Mouse (Mus musculus): ENCODE results near the gene Tmem199. TPM values are rescaled to one million over a fixed set of nuclear protein-coding genes. Genes with fewer than 3 reads are reported as not detected.
A peak's percentile ranks its signal among the peaks of the same experiment; 100 is the strongest.

Gene Tmem199
- polyA plus RNA-seq, 1 experiment from 2014 or later = 56.9 TPM

- Histone ChIP-seq H3K4me2 (replicated peaks; ENCODE audit: low read depth, low read length) (no peak overlapping the region), H3K36me3 (ENCODE audit: insufficient read depth, low read length) (peaks cover 32% of the 10 kb centered on the region), H3K9ac (replicated peaks; ENCODE audit: low read length) (no peak overlapping the region), H3K4me1 (ENCODE audit: insufficient read depth, low read length) (peaks cover 18% of the 10 kb centered on the region), H3K9me3 (ENCODE audit: low read length) (no peaks in the 10 kb centered on the region), H3K27ac (ENCODE audit: low read length) (no peak overlapping the region), H3K4me3 (ENCODE audit: low read length) (no peak overlapping the region), H3K27me3 (ENCODE audit: insufficient read depth, low read length) (no peaks in the 10 kb centered on the region)
- ATAC-seq (ENCODE audit: low FRiP score, low TSS enrichment) = no peak
- 79% methylated on average over 5 of the region's 5 CpGs for WGBS
Observed at GRCm38 (mm10) chr11:78509148-78509547, 2.8 kb downstream of the Tmem199 start.

GRCm38 (mm10) chr11:78505430-78505829 lies 6.5 kb downstream of the Tmem199 start:
- no peak for ATAC-seq (ENCODE audit: low FRiP score, low TSS enrichment)
- no peak overlapping the region for H3K27ac ChIP-seq (ENCODE audit: low read length)

GRCm38 (mm10) chr11:78502909-78503650 lies 8.9 kb downstream of the Tmem199 start, which contains the start of gene Sebox:
Gene Sebox (plus strand): TSS chr11:78503447.
- Histone ChIP-seq H3K4me3 (ENCODE audit: low read length) (no peak within 1 kb of the TSS), H3K4me2 (replicated peaks; ENCODE audit: low read depth, low read length) (no peak within 1 kb of the TSS), H3K27ac (ENCODE audit: low read length) (no peak within 1 kb of the TSS), H3K9me3 (ENCODE audit: low read length) (no peaks in the 10 kb centered on the region), H3K36me3 (ENCODE audit: insufficient read depth, low read length) (peaks cover 18% of the 10 kb centered on the region), H3K27me3 (ENCODE audit: insufficient read depth, low read length) (peaks cover 16% of the 10 kb centered on the region), H3K9ac (replicated peaks; ENCODE audit: low read length) (no peak within 1 kb of the TSS), H3K4me1 (ENCODE audit: insufficient read depth, low read length) (peaks cover 1% of the 10 kb centered on the region)
- no peak for ATAC-seq (ENCODE audit: low FRiP score, low TSS enrichment)
- 78% methylated on average over 7 of the region's 7 CpGs for WGBS

More at GRCm38 (mm10) chr11:78505430-78505829, 6.5 kb downstream of the Tmem199 start:
- no peak overlapping the region for H3K9ac ChIP-seq (replicated peaks; ENCODE audit: low read length)
- peaks cover 30% of the 10 kb centered on the region for H3K36me3 ChIP-seq (ENCODE audit: insufficient read depth, low read length)
- H3K27me3 ChIP-seq (ENCODE audit: insufficient read depth, low read length) = peaks cover 7% of the 10 kb centered on the region
- H3K4me3 ChIP-seq (ENCODE audit: low read length) = no peak overlapping the region
- 82% methylated on average over 3 of the region's 3 CpGs for WGBS
- no peaks in the 10 kb centered on the region for H3K4me1 ChIP-seq (ENCODE audit: insufficient read depth, low read length)
- H3K4me2 ChIP-seq (replicated peaks; ENCODE audit: low read depth, low read length) = no peak overlapping the region
- H3K9me3 ChIP-seq (ENCODE audit: low read length) = no peaks in the 10 kb centered on the region

- H3K27me3 ChIP-seq (ENCODE audit: insufficient read depth, low read length) = peaks cover 17% of the 10 kb centered on the region
- no peaks in the 10 kb centered on the region for H3K9me3 ChIP-seq (ENCODE audit: low read length)
- 80% methylated on average over 20 of the region's 20 CpGs for WGBS
Observed at GRCm38 (mm10) chr11:78501529-78501928, 10.4 kb downstream of the Tmem199 start.

GRCm38 (mm10) chr11:78500623-78501202 lies 11.3 kb downstream of the Tmem199 start:
- no peak for ATAC-seq (ENCODE audit: low FRiP score, low TSS enrichment)
- peaks cover 26% of the 10 kb centered on the region for H3K27me3 ChIP-seq (ENCODE audit: insufficient read depth, low read length)
- H3K4me3 ChIP-seq (ENCODE audit: low read length) = no peak overlapping the region
- peaks cover 17% of the 10 kb centered on the region for H3K4me1 ChIP-seq (ENCODE audit: insufficient read depth, low read length)
- H3K4me2 ChIP-seq (replicated peaks; ENCODE audit: low read depth, low read length) = no peak overlapping the region
- H3K9ac ChIP-seq (replicated peaks; ENCODE audit: low read length) = no peak overlapping the region
- WGBS = 73% methylated on average over 9 of the region's 9 CpGs
- H3K36me3 ChIP-seq (ENCODE audit: insufficient read depth, low read length) = no peaks in the 10 kb centered on the region
- H3K27ac ChIP-seq (ENCODE audit: low read length) = no peak overlapping the region
- H3K9me3 ChIP-seq (ENCODE audit: low read length) = no peaks in the 10 kb centered on the region

More at GRCm38 (mm10) chr11:78501529-78501928, 10.4 kb downstream of the Tmem199 start:
- Histone ChIP-seq H3K4me2 (replicated peaks; ENCODE audit: low read depth, low read length) (no peak overlapping the region), H3K4me3 (ENCODE audit: low read length) (no peak overlapping the region), H3K9ac (replicated peaks; ENCODE audit: low read length) (no peak overlapping the region), H3K27ac (ENCODE audit: low read length) (no peak overlapping the region), H3K36me3 (ENCODE audit: insufficient read depth, low read length) (peaks cover 3% of the 10 kb centered on the region; the same call in 1 of the 2 replicates), H3K4me1 (ENCODE audit: insufficient read depth, low read length) (peaks cover 15% of the 10 kb centered on the region)
- no peak for ATAC-seq (ENCODE audit: low FRiP score, low TSS enrichment)

GRCm38 (mm10) chr11:78499543-78499942 lies 12.4 kb downstream of the Tmem199 start:
- WGBS = 40% methylated on average over 16 of the region's 16 CpGs
- peaks cover 17% of the 10 kb centered on the region for H3K4me1 ChIP-seq (ENCODE audit: insufficient read depth, low read length)
- no peak overlapping the region for H3K4me3 ChIP-seq (ENCODE audit: low read length)
- H3K27ac ChIP-seq (ENCODE audit: low read length) = no peak overlapping the region
- no peaks in the 10 kb centered on the region for H3K9me3 ChIP-seq (ENCODE audit: low read length)
- no peaks in the 10 kb centered on the region for H3K36me3 ChIP-seq (ENCODE audit: insufficient read depth, low read length)
- H3K9ac ChIP-seq (replicated peaks; ENCODE audit: low read length) = no peak overlapping the region
- no peak for ATAC-seq (ENCODE audit: low FRiP score, low TSS enrichment)
- no peak overlapping the region for H3K4me2 ChIP-seq (replicated peaks; ENCODE audit: low read depth, low read length)
- H3K27me3 ChIP-seq (ENCODE audit: insufficient read depth, low read length) = peaks cover 34% of the 10 kb centered on the region

GRCm38 (mm10) chr11:78499004-78499403 lies 13.0 kb downstream of the Tmem199 start, which contains the start of gene Vtn:
Gene Vtn (plus strand): TSS chr11:78499091.
- H3K4me1 ChIP-seq (ENCODE audit: insufficient read depth, low read length) = peaks cover 17% of the 10 kb centered on the region
- H3K27ac ChIP-seq (ENCODE audit: low read length) = 0 out of 2 replicates have a peak within 1 kb of the TSS, but pooled peaks have one; percentile 29
- 49% methylated on average over 7 of the region's 7 CpGs for WGBS
- no peaks in the 10 kb centered on the region for H3K36me3 ChIP-seq (ENCODE audit: insufficient read depth, low read length)
- no peak for ATAC-seq (ENCODE audit: low FRiP score, low TSS enrichment)
- peak within 1 kb of the TSS; percentile 56 for H3K4me3 ChIP-seq (ENCODE audit: low read length)
- no peaks in the 10 kb centered on the region for H3K9me3 ChIP-seq (ENCODE audit: low read length)
- peak within 1 kb of the TSS; percentile 56; the same call in 1 of the 2 replicates for H3K9ac ChIP-seq (replicated peaks; ENCODE audit: low read length)
- H3K4me2 ChIP-seq (replicated peaks; ENCODE audit: low read depth, low read length) = peak within 1 kb of the TSS; percentile 95
- peaks cover 40% of the 10 kb centered on the region for H3K27me3 ChIP-seq (ENCODE audit: insufficient read depth, low read length)

GRCm38 (mm10) chr11:78497544-78498522 lies 14.1 kb downstream of the Tmem199 start, which contains the start of gene Sarm1:
Gene Sarm1 (minus strand): TSS chr11:78497754.
- Histone ChIP-seq H3K4me1 (ENCODE audit: insufficient read depth, low read length) (peaks cover 17% of the 10 kb centered on the region), H3K27ac (ENCODE audit: low read length) (0 out of 2 replicates have a peak within 1 kb of the TSS, but pooled peaks have one; percentile 29), H3K9ac (replicated peaks; ENCODE audit: low read length) (peak within 1 kb of the TSS; percentile 56; the same call in 1 of the 2 replicates), H3K4me3 (ENCODE audit: low read length) (peak within 1 kb of the TSS; percentile 56), H3K27me3 (ENCODE audit: insufficient read depth, low read length) (peaks cover 40% of the 10 kb centered on the region), H3K9me3 (ENCODE audit: low read length) (no peaks in the 10 kb centered on the region), H3K36me3 (ENCODE audit: insufficient read depth, low read length) (no peaks in the 10 kb centered on the region), H3K4me2 (replicated peaks; ENCODE audit: low read depth, low read length) (peak within 1 kb of the TSS; percentile 95)
- peak; percentile 95 for ATAC-seq (ENCODE audit: low FRiP score, low TSS enrichment)
- 3% methylated on average over 36 of the region's 36 CpGs for WGBS

GRCm38 (mm10) chr11:78497071-78497541 lies 14.9 kb downstream of the Tmem199 start:
- under 1% methylated on average over 44 of the region's 44 CpGs for WGBS
- Histone ChIP-seq H3K9me3 (ENCODE audit: low read length) (no peaks in the 10 kb centered on the region), H3K27me3 (ENCODE audit: insufficient read depth, low read length) (peaks cover 40% of the 10 kb centered on the region), H3K9ac (replicated peaks; ENCODE audit: low read length) (0 out of 2 replicates have a peak overlapping the region, but pooled peaks have one; percentile 10), H3K4me2 (replicated peaks; ENCODE audit: low read depth, low read length) (peak overlapping the region; percentile 95), H3K36me3 (ENCODE audit: insufficient read depth, low read length) (no peaks in the 10 kb centered on the region), H3K4me3 (ENCODE audit: low read length) (peak overlapping the region; percentile 56), H3K4me1 (ENCODE audit: insufficient read depth, low read length) (peaks cover 17% of the 10 kb centered on the region), H3K27ac (ENCODE audit: low read length) (no peak overlapping the region)
- peak; percentile 59 for ATAC-seq (ENCODE audit: low FRiP score, low TSS enrichment)
